Mouse (Mus musculus): ENCODE measurements around the gene Rgs14.

Gene Rgs14

GRCm38 (mm10) chr13:55404853-55405782 is 35.6 kb downstream of the Rgs14 start:
- peaks cover 7% of the 10 kb centered on the region; the same call in 1 of the 2 replicates for H3K9me3 ChIP-seq (ENCODE audit: low read length)
- peaks cover 70% of the 10 kb centered on the region for H3K27me3 ChIP-seq (ENCODE audit: insufficient read depth, low read length)
- no peak overlapping the region for H3K4me3 ChIP-seq (replicated peaks; ENCODE audit: low read length)
- H3K4me1 ChIP-seq (replicated peaks; ENCODE audit: low read depth, low read length): peaks cover 16% of the 10 kb centered on the region
- H3K36me3 ChIP-seq (ENCODE audit: insufficient read depth, low read length): no peaks in the 10 kb centered on the region
- TF ChIP-seq NANOG (IDR thresholded peaks at IDR 0.05; ENCODE audit: borderline replicate concordance, low read length) (no peak), CTCF (conservative IDR thresholded peaks at IDR 0.05; ENCODE audit: low read length) (peak; percentile 96)

GRCm38 (mm10) chr13:55405783-55406390 is 36.4 kb downstream of the Rgs14 start:
- Histone ChIP-seq H3K4me3 (replicated peaks; ENCODE audit: low read length) (no peak overlapping the region), H3K27me3 (ENCODE audit: insufficient read depth, low read length) (peaks cover 71% of the 10 kb centered on the region), H3K36me3 (ENCODE audit: insufficient read depth, low read length) (no peaks in the 10 kb centered on the region), H3K4me1 (replicated peaks; ENCODE audit: low read depth, low read length) (peaks cover 16% of the 10 kb centered on the region), H3K9me3 (ENCODE audit: low read length) (peaks cover 7% of the 10 kb centered on the region; the same call in 1 of the 2 replicates)
- TF ChIP-seq NANOG (IDR thresholded peaks at IDR 0.05; ENCODE audit: borderline replicate concordance, low read length) (no peak), POU5F1 (IDR thresholded peaks at IDR 0.05; ENCODE audit: borderline replicate concordance, low read length) (no peak), CTCF (conservative IDR thresholded peaks at IDR 0.05; ENCODE audit: low read length) (no peak)

DNA sequence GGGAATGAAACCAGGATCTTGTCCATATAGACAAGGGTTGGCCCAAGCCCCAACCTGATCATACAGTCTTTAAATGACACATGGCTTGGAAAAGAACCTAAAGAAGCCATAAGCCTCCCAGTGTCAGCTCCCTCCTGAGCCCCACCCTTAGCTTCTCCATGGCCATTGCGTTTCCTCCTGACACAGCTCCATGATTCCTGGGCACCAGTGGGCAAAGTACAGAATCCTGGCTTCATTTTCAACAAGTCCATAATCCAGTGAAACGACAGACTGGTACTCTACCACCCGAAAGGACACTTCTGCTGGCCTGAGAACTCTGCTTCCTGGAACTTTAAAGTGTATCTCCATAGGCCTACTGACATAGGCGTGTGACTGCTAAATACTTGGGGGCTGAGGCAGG is 37.8 kb downstream of the Rgs14 start:
- Histone ChIP-seq H3K9me3 (ENCODE audit: low read length) (peaks cover 7% of the 10 kb centered on the region; the same call in 1 of the 2 replicates), H3K4me3 (replicated peaks; ENCODE audit: low read length) (no peak overlapping the region), H3K4me1 (replicated peaks; ENCODE audit: low read depth, low read length) (peaks cover 16% of the 10 kb centered on the region), H3K27me3 (ENCODE audit: insufficient read depth, low read length) (peaks cover 72% of the 10 kb centered on the region), H3K36me3 (ENCODE audit: insufficient read depth, low read length) (no peaks in the 10 kb centered on the region)
- TF ChIP-seq NANOG (IDR thresholded peaks at IDR 0.05; ENCODE audit: borderline replicate concordance, low read length): no peak

GRCm38 (mm10) chr13:55408546-55409120 is 39.1 kb downstream of the Rgs14 start:
- Histone ChIP-seq H3K36me3 (ENCODE audit: insufficient read depth, low read length) (no peaks in the 10 kb centered on the region), H3K9me3 (ENCODE audit: low read length) (peaks cover 7% of the 10 kb centered on the region; the same call in 1 of the 2 replicates), H3K4me3 (replicated peaks; ENCODE audit: low read length) (no peak overlapping the region), H3K27me3 (ENCODE audit: insufficient read depth, low read length) (peaks cover 83% of the 10 kb centered on the region), H3K4me1 (replicated peaks; ENCODE audit: low read depth, low read length) (peaks cover 13% of the 10 kb centered on the region)
- no peak for TF ChIP-seq NANOG (IDR thresholded peaks at IDR 0.05; ENCODE audit: borderline replicate concordance, low read length)
- no peak for TF ChIP-seq POU5F1 (IDR thresholded peaks at IDR 0.05; ENCODE audit: borderline replicate concordance, low read length)
- no peak for TF ChIP-seq CTCF (conservative IDR thresholded peaks at IDR 0.05; ENCODE audit: low read length)

DNA sequence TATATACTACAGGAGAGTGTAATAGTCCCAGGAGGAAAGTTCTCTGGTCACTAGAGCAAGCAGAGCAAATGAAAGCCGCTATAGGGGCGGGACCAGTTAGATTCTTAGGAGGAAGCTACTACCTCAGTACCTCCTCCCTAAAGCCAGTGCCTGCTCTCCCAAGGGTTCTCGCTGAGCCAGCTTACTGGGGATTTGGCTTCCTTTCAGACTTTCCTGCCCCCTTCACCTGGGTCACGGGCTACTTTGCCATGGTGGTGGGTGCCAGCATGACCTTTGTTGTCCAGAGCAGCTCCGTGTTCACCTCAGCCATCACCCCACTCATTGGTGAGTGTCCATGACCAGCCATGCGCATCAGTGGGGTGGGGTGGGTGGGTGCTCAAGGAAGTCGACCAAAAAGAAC is 42.3 kb downstream of the Rgs14 start:
- Histone ChIP-seq H3K4me3 (replicated peaks; ENCODE audit: low read length) (no peak overlapping the region), H3K4me1 (replicated peaks; ENCODE audit: low read depth, low read length) (peaks cover 19% of the 10 kb centered on the region), H3K27me3 (ENCODE audit: insufficient read depth, low read length) (peaks cover 77% of the 10 kb centered on the region), H3K36me3 (ENCODE audit: insufficient read depth, low read length) (no peaks in the 10 kb centered on the region), H3K9me3 (ENCODE audit: low read length) (no peaks in the 10 kb centered on the region)
- TF ChIP-seq CTCF (conservative IDR thresholded peaks at IDR 0.05; ENCODE audit: low read length) (no peak), POU5F1 (IDR thresholded peaks at IDR 0.05; ENCODE audit: borderline replicate concordance, low read length) (no peak), NANOG (IDR thresholded peaks at IDR 0.05; ENCODE audit: borderline replicate concordance, low read length) (no peak)

DNA sequence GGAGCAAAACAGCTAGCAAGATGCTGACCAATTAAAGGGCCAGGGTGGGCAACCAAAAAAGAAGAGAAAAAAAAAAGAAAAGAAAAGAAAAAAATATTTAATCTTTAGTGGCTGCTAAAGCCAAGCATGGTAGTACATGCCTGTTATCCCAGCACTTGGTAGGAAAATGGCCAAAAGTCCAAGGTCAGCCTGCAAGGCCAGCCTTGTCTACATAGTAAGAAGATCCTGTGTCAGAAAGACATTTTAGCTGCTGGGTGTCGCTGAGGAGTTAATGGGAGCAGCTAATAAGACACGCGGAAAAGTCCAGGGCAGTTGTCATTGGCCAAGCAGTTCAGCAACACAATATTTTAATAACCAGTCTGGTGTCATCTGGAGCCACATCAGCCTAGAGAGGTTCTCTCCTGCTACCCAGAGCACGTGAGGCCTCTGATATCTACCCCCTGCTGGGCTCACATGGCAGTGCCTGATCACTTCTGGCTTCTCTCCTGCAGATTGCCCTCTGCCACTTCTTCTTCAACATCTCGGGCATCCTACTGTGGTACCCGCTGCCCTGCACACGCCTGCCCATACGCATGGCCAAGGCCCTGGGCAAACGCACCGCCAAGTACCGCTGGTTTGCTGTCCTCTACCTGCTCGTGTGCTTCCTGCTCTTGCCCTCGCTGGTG is 43.2 kb downstream of the Rgs14 start:
- no peak for TF ChIP-seq POU5F1 (IDR thresholded peaks at IDR 0.05; ENCODE audit: borderline replicate concordance, low read length)
- no peak for TF ChIP-seq CTCF (conservative IDR thresholded peaks at IDR 0.05; ENCODE audit: low read length)
- TF ChIP-seq NANOG (IDR thresholded peaks at IDR 0.05; ENCODE audit: borderline replicate concordance, low read length): no peak
- H3K9me3 ChIP-seq (ENCODE audit: low read length): no peaks in the 10 kb centered on the region
- peaks cover 22% of the 10 kb centered on the region for H3K4me1 ChIP-seq (replicated peaks; ENCODE audit: low read depth, low read length)
- H3K36me3 ChIP-seq (ENCODE audit: insufficient read depth, low read length): no peaks in the 10 kb centered on the region
- H3K4me3 ChIP-seq (replicated peaks; ENCODE audit: low read length): no peak overlapping the region
- H3K27me3 ChIP-seq (ENCODE audit: insufficient read depth, low read length): peaks cover 76% of the 10 kb centered on the region

DNA sequence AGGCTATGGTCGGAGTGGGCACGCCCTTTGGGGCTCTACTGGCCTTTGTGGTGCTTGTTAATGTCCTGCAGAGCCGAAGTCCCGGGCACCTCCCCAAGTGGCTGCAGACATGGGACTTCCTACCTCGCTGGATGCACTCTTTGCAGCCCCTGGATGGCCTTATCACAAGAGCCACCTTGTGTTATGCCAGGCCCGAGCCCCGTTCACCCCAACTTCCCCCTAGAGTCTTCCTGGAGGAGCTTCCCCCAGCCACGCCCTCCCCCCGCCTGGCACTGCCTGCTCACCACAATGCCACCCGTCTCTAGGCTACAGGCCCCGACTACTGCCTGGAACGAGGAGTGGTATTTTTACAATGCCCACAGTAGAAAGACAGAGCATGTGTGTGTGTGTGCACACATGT is 43.8 kb downstream of the Rgs14 start:
- no peaks in the 10 kb centered on the region for H3K36me3 ChIP-seq (ENCODE audit: insufficient read depth, low read length)
- peaks cover 27% of the 10 kb centered on the region for H3K4me1 ChIP-seq (replicated peaks; ENCODE audit: low read depth, low read length)
- H3K9me3 ChIP-seq (ENCODE audit: low read length): no peaks in the 10 kb centered on the region
- no peak overlapping the region for H3K4me3 ChIP-seq (replicated peaks; ENCODE audit: low read length)
- peaks cover 76% of the 10 kb centered on the region for H3K27me3 ChIP-seq (ENCODE audit: insufficient read depth, low read length)
- TF ChIP-seq NANOG (IDR thresholded peaks at IDR 0.05; ENCODE audit: borderline replicate concordance, low read length) (no peak), POU5F1 (IDR thresholded peaks at IDR 0.05; ENCODE audit: borderline replicate concordance, low read length) (no peak), CTCF (conservative IDR thresholded peaks at IDR 0.05; ENCODE audit: low read length) (no peak)
